Mouse (Mus musculus) layer of hippocampus, postnatal 25 days (tissue): ENCODE measurements around the gene Alppl2. TPM values are rescaled to one million over a fixed set of nuclear protein-coding genes. Genes with fewer than 3 reads are reported as not detected.

Source experiments
- DNase-seq, 2 experiments: peaks; one replicate each; pipeline ENCODE4 v3.0.0; 2022; ENCODE audit warnings: mixed read lengths in 2 of 2, low spot score in 1 of 2; ENCODE audit errors: extremely low spot score in 1 of 2
- total RNA-seq, 2 experiments: library from RNA; stranded (reverse); gene quantifications; 2 replicates each; pipeline ENCODE4 v1.2.3; 2021

Gene Alppl2
- total RNA-seq, 2 experiments from 2014 or later, result not detected

DNA sequence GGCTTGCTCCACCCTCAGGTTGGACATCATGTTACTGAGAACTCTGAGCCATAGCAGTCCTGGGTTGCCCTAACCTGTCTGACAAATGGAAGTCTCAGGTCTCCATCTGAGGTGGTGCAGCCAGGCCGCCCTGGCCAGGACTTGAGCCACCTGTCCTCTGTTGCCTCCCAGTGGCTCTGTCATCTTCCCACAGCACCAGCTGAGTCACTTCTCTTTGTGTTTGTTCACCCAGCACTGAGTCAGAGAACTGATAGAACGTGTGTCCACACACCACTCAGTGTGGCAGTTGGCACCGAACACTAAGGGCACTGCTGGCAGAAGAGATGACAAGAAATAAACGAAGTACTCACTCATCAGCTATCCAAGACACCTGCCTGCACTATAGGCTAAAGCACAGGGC, 38.4 kb downstream of the Alppl2 start:
- DNase-seq, result no peak

DNA sequence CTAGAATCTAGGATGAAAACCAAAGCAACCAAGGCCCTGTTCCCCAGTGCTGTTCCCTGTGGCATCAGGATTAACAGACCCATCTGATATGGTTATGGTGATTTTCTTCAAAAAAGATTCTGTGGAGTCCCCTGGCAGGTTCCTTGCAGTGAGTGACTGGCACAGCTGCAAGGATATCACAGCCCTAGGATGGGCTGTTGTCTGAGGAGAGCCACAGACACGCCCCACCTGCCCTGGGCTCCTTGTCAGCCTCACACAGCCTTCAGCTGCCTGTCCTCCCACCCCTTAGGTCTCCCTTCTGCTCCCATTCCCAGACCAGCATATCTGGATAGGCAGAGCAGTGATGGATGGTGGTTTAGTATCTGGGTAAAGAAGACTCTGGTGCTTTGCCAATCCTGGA, 39.0 kb downstream of the Alppl2 start:
- no peak for DNase-seq

GRCm38 (mm10) chr1:87050072-87050471, 39.7 kb downstream of the Alppl2 start:
- no peak for DNase-seq

- DNase-seq, result peak; percentile 76 to 90
These were observed 47.8 kb downstream of the Alppl2 start for GRCm38 (mm10) chr1:87041814-87042438.

DNA sequence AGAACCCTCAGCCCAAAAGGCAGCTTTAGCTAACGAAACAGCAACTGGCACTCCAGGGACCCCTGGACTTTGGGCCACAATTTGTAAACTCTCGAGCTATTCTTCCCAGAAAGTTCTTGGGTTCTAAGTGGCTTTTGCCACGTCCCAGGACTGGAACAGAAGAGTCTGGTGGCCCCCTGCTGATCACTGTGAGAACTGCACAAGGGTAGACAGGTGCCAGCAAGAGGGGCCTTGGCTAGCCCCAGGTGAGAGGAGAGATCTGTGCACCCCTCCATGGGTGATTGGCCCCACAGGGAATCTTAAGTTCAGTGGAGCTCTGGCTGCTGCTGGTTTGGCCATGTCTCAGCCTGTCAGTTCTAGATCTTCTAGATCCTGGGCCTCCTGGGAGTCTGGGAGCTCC, 48.6 kb downstream of the Alppl2 start:
- DNase-seq, result peak; percentile 68 to 85

- DNase-seq, result no peak
These were observed 51.2 kb downstream of the Alppl2 start for GRCm38 (mm10) chr1:87038477-87039070.

Other genes with a start within 250 kb of the Alppl2 start
- gene Alpi, start 11.7 kb upstream of the Alppl2 start, total RNA-seq, result not detected
- not detected for gene Akp3, start 35.0 kb upstream of the Alppl2 start, total RNA-seq
- gene Ecel1, start 66.6 kb upstream of the Alppl2 start, total RNA-seq, result 1 to 10 TPM; 1.4 to 3.6 TPM
- gene Prss56, start 93.4 kb upstream of the Alppl2 start, total RNA-seq, result under 1 TPM; 0.34 to 0.42 TPM
- not detected for gene Chrnd, start 100.7 kb upstream of the Alppl2 start, total RNA-seq
- gene Chrng, start 114.7 kb upstream of the Alppl2 start, total RNA-seq, result not detected
- gene Eif4e2, start 124.0 kb upstream of the Alppl2 start, total RNA-seq, result 10 to 100 TPM; 59.6 to 66.5 TPM
- gene Efhd1, start 174.4 kb upstream of the Alppl2 start, total RNA-seq, result 10 to 100 TPM; 16.3 to 17.2 TPM
- 100 to 1,000 TPM in 1 of 2 experiments, 10 to 100 TPM in 1; 96.8 to 112 TPM for gene Gigyf2, start 237.1 kb upstream of the Alppl2 start, total RNA-seq